Mouse (Mus musculus) lung, postnatal 0 days (tissue): ENCODE results near the gene Ccdc152.
A peak's percentile ranks its signal among the peaks of the same experiment; 100 is the strongest.

Experiments
- CTCF ChIP-seq: IDR thresholded peaks from 2 replicates; pipeline ENCODE4 v1.5.1; 2016; ENCODE audit warnings: antibody characterized with exemption, mild to moderate bottlenecking
- EP300 ChIP-seq: IDR thresholded peaks from 2 replicates; pipeline ENCODE4 v1.6.1; 2016; ENCODE audit warnings: antibody characterized with exemption, mild to moderate bottlenecking, control low read depth

DNA sequence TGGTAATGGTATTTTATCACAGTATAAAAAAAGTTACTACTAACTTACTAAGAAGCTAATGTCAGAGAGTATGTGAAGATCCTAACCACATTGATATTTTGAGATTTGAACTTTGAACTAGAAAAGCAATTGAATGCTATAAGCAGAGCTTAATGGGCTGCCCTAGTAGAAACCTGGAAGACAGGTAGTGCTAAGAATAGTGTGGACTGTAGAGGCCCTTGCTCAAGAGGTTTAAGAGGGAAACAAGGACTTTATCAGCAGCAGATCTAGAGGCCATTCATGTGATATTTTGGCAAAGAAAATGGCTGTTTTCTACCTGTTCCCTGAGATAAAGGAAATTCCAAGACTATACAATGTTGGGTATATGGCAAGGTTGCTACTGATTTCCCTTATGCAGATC, 17.3 kb downstream of the Ccdc152 start:
- TF ChIP-seq CTCF = no peak
- TF ChIP-seq EP300 = peak; percentile 23; the same call in 1 of the 2 replicates
